Mouse (Mus musculus): ENCODE results near the gene Tra2b. TPM values are rescaled to one million over a fixed set of nuclear protein-coding genes. Genes with fewer than 3 reads are reported as not detected.

Tra2b gene
- total and polyA plus RNA-seq, 3 experiments: 216 to 405 (median 272) TPM

GRCm38 (mm10) chr16:22264232-22264961 lies 1.4 kb downstream of the Tra2b start:
- Histone ChIP-seq H3K4me1 (ENCODE audit: control insufficient read depth in 1 of 2, insufficient read depth in 2 of 2) (peaks cover 6 to 19% of the 10 kb centered on the region in 2 experiments; a peak in 3 of 4 replicates), H3K79me2 (replicated peaks; ENCODE audit: control insufficient read depth, extremely low read depth, insufficient read depth, poor library complexity, severe bottlenecking) (peaks cover 52% of the 10 kb centered on the region), H3K9me3 (replicated peaks; ENCODE audit: low read length) (no peaks in the 10 kb centered on the region), H3K4me2 (ENCODE audit: insufficient read depth, low read depth, poor library complexity, severe bottlenecking) (peak overlapping the region; percentile 99), H3K36me3 (replicated peaks in 1 of 2; ENCODE audit: control insufficient read depth in 1 of 2, insufficient read depth in 1 of 2, low read length in 1 of 2) (peaks cover 0 to 21% of the 10 kb centered on the region in 2 experiments), H3K4me3 (replicated peaks in 1 of 3; ENCODE audit: low read depth in 2 of 3, low read length in 2 of 3, poor library complexity in 1 of 3) (peak overlapping the region; percentile 72 to 98 (median 86)), H3K27me3 (replicated peaks) (no peaks in the 10 kb centered on the region), H3K27ac (ENCODE audit: insufficient read depth, low read depth) (peak overlapping the region; percentile 84; the same call in 1 of the 2 replicates), H3K9ac (ENCODE audit: insufficient read depth, low read depth) (peak overlapping the region; percentile 79)
- in situ Hi-C loops (cut with MboI; ENCODE audit: low pct_ligation_motif_present, low pct_unique_long_range_greater_than_20kb, low sequenced_read_pairs): no loop called here
- dilution Hi-C loops (cut with MboI; ENCODE audit: extremely low pct_ligation_motif_present, extremely low pct_unique_long_range_greater_than_20kb, low sequenced_read_pairs): no loop called here
- TF ChIP-seq RCOR1 (conservative IDR thresholded peaks at IDR 0.05; ENCODE audit: low read depth, low read length) (no peak), JUND (conservative IDR thresholded peaks at IDR 0.05; ENCODE audit: low read depth, low read length) (no peak), HCFC1 (IDR thresholded peaks at IDR 0.05; ENCODE audit: low read depth, low read length) (no peak), PAX5 (IDR thresholded peaks at IDR 0.05; ENCODE audit: low read length) (no peak), BHLHE40 (IDR thresholded peaks at IDR 0.05; ENCODE audit: low read depth, low read length) (peak; percentile 92), MAX (IDR thresholded peaks at IDR 0.05; ENCODE audit: low read length) (no peak), MAFK (IDR thresholded peaks at IDR 0.05; ENCODE audit: insufficient replicate concordance, low read length) (no peak), ZC3H11A (IDR thresholded peaks at IDR 0.05; ENCODE audit: low read depth, low read length) (no peak), MYC (IDR thresholded peaks at IDR 0.05; ENCODE audit: low read depth, low read length) (peak; percentile 68; the same call in 1 of the 2 replicates), CTCF (conservative IDR thresholded peaks at IDR 0.05 in 1 of 2, IDR thresholded peaks at IDR 0.05 in 1 of 2; ENCODE audit: low read depth in 2 of 2, low read length in 2 of 2) (no peak), ELF1 (IDR thresholded peaks at IDR 0.05; ENCODE audit: low read depth, low read length) (peak; percentile 84), SIN3A (IDR thresholded peaks at IDR 0.05; ENCODE audit: low read length) (peak; percentile 60; the same call in 1 of the 2 replicates), CHD1 (IDR thresholded peaks at IDR 0.05; ENCODE audit: low read depth, low read length) (peak; percentile 87), MXI1 (IDR thresholded peaks at IDR 0.05; ENCODE audit: low read depth, low read length) (peak; percentile 64; the same call in 1 of the 2 replicates), GABPA (IDR thresholded peaks at IDR 0.05; ENCODE audit: insufficient replicate concordance, low read depth, low read length) (no peak), UBTF (IDR thresholded peaks at IDR 0.05; ENCODE audit: low read depth, low read length) (no peak), E2F4 (IDR thresholded peaks at IDR 0.05; ENCODE audit: insufficient replicate concordance, low read depth, low read length) (peak; percentile 20; the same call in 1 of the 2 replicates), USF2 (conservative IDR thresholded peaks at IDR 0.05; ENCODE audit: low read depth, low read length) (peak; percentile 58), IRF4 (IDR thresholded peaks at IDR 0.05; ENCODE audit: low read depth, low read length) (no peak)
- DNase-seq (ENCODE audit: extremely low read depth): no peak

- peaks cover 0 to 29% of the 10 kb centered on the region in 2 experiments for H3K36me3 ChIP-seq (replicated peaks in 1 of 2; ENCODE audit: control insufficient read depth in 1 of 2, insufficient read depth in 1 of 2, low read length in 1 of 2)
- DNase-seq (ENCODE audit: extremely low read depth): no peak
- dilution Hi-C loops (cut with MboI; ENCODE audit: extremely low pct_ligation_motif_present, extremely low pct_unique_long_range_greater_than_20kb, low sequenced_read_pairs) (no loop called here), in situ Hi-C loops (cut with MboI; ENCODE audit: low pct_ligation_motif_present, low pct_unique_long_range_greater_than_20kb, low sequenced_read_pairs) (no loop called here)
- peak overlapping the region; percentile 47 to 98 (median 86) for H3K4me3 ChIP-seq (replicated peaks in 1 of 3; ENCODE audit: low read depth in 2 of 3, low read length in 2 of 3, poor library complexity in 1 of 3)
- H3K4me2 ChIP-seq (ENCODE audit: insufficient read depth, low read depth, poor library complexity, severe bottlenecking): peak overlapping the region; percentile 99
- H3K9ac ChIP-seq (ENCODE audit: insufficient read depth, low read depth): peak overlapping the region; percentile 79
- H3K27ac ChIP-seq (ENCODE audit: insufficient read depth, low read depth): no peak overlapping the region
- no peaks in the 10 kb centered on the region for H3K9me3 ChIP-seq (replicated peaks; ENCODE audit: low read length)
- TF ChIP-seq SIN3A (IDR thresholded peaks at IDR 0.05; ENCODE audit: low read length) (0 out of 2 replicates have a peak, but pooled peaks have one; percentile 8), BHLHE40 (IDR thresholded peaks at IDR 0.05; ENCODE audit: low read depth, low read length) (no peak)
- no peaks in the 10 kb centered on the region for H3K27me3 ChIP-seq (replicated peaks)
- peaks cover 6 to 32% of the 10 kb centered on the region in 2 experiments; a peak in 3 of 4 replicates for H3K4me1 ChIP-seq (ENCODE audit: control insufficient read depth in 1 of 2, insufficient read depth in 2 of 2)
- peaks cover 58% of the 10 kb centered on the region for H3K79me2 ChIP-seq (replicated peaks; ENCODE audit: control insufficient read depth, extremely low read depth, insufficient read depth, poor library complexity, severe bottlenecking)
Observed at GRCm38 (mm10) chr16:22263124-22263523, 2.7 kb downstream of the Tra2b start.

All from CH12.LX (cell line).